Mouse (Mus musculus) layer of hippocampus, postnatal 25 days (tissue): ENCODE data around the gene Elovl7. TPM values are rescaled to one million over a fixed set of nuclear protein-coding genes. Genes with fewer than 3 reads are reported as not detected.

Experiments used
- DNase-seq, 2 experiments: peaks; one replicate each; pipeline ENCODE4 v3.0.0; 2022; ENCODE audit warnings: mixed read lengths in 2 of 2, low spot score in 1 of 2; ENCODE audit errors: extremely low spot score in 1 of 2
- total RNA-seq, 2 experiments: library from RNA; stranded (reverse); gene quantifications; 2 replicates each; pipeline ENCODE4 v1.2.3; 2021

The Elovl7 gene
- total RNA-seq, 2 experiments from 2014 or later: 10.4 to 12.0 TPM

DNA sequence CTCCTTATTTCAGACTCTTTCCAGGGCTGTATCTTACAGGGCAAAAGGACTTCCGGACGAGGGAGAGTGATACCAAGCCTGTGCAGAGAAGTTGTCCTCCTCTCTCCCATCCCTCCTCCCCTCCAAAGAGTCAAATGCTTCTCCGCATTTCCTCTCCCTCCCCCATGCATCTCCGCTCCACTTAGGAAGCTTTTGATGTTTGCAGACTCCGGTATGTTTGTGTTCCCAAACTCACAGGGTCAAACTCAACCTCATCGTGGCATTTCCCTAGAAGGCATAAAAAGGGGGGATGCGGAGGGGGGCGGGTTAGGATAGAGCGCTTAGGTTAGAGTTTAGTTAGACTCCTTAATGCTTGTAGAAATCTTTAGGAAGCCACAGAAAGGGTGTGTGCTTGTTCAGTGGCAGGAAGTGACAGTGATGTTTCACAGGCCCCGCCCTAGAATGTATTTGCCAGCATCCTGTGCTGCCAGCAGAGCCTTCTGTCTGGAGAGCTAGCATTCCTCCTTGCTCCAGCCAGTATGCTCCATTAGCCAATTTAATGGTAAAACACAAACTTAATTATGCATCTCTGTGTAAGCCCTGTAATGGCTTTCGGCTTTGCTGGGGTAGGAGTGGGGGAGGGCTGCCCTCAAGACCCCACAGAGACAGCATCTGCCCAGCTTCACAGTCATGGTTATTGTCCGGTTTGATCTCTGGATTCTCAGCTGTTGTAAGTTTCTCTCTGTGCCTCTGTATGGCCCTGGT, 83.3 kb downstream of the Elovl7 start:
- DNase-seq: no peak

DNA sequence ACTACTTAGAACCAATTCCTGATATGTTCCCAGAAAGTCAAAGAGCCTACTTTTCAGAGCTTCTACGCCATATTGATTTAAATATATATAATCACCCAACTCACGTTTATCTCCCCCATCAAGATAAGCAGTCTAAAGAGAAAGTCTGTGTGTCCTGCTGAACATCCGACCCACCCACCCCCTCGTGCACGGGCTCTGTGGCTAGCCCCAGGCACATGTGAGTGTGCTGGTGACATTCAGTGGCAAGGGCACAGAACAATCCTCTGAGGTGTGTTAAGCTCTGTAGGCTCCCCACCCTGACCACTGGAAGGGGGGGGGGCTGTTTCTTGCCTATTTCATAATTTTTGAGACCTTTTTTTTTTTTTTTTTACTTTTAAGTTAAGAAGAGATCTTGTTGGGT, 84.0 kb downstream of the Elovl7 start:
- DNase-seq: no peak

DNA sequence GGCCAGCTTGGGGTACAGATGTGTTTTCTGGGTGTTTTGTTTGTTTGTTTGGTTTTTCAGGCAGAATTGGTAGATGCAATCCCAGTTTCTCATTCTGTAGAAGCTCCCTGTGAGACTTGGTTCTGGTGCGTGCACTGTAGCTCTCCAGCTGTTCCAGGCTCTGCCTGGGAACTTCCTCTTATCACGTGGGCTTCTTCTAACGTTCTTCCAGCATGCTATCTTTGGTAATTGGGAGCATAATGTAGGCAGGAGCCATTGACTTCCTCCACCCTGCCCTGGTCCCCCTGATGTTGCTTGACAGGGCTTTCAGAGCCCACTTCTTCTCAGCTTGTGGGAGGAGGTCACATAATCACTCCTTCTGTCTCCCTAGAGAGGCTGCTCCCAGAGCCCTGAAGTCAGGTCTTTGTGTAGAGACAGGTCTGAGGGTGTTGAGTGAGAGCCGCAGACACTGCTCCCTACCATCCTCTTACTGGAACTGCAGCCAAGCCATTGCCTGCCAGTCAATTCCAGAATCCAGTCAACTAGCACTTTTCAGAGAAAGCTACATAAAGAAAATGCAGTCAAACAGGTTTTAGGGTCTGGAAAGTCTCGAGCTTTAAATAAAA, 86.2 kb downstream of the Elovl7 start:
- no peak for DNase-seq

DNA sequence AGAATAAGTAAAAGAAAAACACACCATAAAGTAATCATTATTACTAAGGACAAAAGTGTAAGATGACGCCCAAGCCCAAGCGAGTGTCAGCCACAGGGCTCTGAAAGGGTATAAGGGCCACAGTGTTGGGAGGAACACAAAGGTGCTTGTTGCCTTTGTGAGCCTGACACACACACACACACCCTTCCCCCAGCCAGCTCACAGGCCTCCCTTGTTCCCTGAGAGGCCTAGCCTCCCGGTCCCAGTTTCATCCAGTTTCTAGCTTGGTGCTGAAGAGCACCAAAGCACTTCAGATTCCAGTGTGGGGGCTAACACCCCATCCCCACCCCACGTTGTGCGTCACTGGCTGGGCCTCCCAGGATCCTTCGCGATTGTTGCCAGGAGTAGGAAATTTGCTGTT, 87.2 kb downstream of the Elovl7 start:
- DNase-seq: no peak

DNA sequence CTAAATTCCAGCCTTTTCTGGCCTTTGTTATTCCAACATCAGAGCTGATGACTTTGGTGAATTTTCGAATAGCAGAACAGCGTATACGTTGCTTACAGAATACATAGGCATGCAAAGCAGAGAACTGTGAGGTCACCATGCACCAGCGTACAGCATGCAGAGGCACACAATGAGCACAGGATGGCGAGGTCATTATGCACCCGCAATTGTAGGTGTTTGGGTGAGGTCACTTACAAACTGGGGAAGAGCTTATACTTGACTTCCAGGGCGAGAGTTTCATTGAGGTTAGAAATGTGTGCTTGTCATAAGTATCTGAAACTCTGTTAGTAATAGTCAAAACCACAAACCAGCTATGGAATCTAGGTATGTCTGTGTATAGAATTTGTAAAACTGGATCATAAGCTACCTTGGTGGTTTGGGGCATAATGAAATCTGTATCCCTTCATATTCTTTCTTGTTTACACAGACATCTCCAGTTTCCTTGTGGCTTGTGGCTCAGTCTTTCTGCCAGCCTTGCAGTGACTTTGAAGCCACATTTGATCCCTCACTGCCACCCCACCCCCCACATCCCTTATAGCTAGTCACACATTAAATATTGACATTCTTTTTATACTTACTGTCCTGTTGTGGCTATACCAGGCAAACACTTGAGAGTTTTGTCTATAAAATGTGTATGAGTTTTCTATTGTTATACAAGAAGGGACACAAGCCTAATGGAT, 88.9 kb downstream of the Elovl7 start:
- no peak for DNase-seq

DNA sequence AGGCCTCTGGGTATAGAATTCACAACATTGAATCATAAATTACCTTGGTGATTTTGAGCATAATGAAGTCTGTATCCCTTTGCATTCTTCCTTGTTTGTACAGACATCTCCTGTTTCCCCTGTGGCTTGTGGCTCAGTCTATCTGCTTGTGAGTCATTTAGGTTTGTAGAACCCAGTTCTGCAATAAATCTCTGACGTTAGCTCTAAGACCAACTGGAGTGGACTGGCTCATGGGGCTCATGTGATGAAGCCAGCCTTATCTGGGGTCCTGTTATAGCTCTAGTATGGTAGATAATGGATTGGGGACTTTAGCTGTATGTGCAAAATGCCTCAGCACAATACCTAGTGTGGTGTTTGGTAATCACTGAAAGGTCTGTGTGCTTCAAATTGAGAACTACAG, 89.6 kb downstream of the Elovl7 start:
- DNase-seq: no peak

DNA sequence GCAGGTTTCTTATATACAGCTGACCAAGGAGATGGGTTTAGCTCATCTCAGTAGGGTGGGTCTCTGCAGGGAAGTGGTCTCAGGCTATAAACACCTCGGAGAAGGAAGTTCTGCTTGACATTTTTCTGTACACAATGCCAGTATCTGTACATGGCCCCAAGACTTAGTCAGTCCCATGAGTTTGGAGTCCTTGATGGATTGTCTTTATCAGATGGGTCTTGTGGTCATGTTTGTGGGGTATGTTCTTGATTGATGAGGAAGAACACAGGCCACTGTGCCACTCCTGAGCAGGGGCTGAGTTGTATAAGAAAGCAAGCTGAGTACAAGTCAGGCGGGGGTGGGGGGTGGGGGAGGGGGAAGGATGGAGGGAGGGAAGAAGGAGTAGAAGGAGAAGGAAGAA, 90.5 kb downstream of the Elovl7 start:
- no peak for DNase-seq

DNA sequence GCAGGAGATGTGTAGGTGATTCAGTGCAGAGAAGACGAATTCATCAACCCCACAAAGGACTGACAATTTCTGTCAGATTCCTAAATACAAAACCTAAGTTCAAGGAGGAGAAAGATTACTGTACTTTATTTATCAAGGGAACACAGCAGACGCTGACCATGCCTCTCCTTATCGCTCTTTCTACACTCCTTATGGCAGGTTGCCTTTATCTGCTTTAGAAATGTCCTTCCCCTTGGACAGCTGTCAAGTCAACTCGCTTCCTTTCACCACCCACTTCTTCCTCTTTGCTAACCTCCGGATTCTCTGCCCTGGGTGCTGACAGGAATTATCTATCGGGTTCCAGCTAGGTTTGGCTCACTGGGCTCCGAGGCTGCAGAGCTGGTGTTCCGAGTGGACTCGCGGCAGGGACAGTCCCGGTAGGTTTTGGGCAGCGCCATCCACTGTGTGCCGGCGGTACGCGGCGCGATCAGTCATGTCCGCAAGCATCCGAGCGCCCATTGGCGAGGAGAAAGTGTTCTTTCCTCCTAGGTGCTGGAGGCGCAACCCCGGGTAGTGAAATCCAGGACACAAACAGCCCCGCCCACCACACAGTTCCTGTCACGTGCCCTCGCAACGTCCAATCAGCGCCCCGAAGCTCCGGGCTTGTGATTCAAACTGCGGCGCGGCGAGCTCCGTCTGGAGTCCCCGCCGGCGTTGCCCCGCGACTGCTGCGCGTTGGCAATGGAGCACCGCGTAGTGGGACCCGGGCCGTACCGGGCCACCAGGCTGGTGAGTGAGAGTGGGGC, 101.7 kb downstream of the Elovl7 start, which contains the start of gene Depdc1b:
Gene Depdc1b (plus strand): TSS at position 631 of the 785 bp plus-strand sequence.
- peak; percentile 72 to 87 for DNase-seq

DNA sequence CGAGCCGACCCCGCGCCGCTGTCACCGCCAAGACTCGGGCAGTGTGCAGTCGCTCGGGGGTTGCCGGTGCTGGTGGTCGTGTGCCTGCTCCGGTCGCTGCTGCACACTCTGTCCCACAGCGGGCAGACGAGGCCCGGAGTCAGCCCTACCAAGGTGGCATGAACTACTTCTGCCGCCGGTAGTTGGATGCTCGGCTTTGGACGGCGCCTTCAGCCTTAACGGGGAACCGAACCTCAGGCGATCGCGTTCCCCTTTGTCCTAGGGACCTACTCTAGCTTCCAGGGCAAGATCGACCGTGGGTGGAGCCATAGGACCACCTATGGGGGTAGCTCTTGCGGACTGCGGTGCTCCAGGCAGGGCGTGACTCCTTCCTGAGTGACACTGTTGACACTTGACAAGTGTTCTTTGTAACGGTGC, 102.3 kb downstream of the Elovl7 start:
- DNase-seq: no peak

DNA sequence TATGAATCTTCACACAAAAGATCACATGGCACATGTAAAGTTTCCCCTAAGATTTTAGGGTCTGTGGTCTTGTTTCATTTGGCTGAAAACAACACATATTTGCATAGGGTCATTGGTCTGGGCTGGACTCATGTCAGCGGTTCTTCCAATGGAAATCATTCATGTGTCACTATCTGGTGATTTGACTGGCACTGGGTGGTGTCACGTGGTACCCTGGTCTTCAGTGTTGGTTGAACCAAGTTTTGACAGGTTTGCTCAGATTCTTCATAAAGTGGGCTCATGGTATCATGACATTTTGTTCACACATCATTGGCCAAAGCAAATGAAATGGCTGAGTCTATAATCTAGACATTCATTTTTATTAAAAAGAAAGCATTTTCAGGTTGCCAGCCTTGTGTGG, 103.2 kb downstream of the Elovl7 start:
- DNase-seq: no peak

DNA sequence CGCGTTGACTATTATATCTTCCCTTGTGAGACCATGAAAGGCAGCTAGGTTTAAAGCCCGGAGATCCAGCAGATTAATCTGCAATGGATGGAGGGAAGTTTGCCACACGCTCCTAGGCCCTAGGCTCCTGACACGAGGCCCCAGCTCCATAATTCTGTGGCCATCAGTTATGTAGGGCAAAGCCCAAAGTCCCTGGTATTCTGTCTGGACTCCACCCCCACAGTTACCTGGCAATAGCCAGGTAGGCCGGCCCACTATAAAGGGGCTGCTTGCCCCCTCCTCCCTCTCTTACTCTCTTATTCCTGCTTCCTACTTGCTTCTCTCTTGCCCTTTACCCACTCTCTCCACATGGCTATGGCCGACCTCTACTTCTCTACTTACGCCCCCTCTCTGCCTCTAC, 104.8 kb downstream of the Elovl7 start:
- DNase-seq: no peak

DNA sequence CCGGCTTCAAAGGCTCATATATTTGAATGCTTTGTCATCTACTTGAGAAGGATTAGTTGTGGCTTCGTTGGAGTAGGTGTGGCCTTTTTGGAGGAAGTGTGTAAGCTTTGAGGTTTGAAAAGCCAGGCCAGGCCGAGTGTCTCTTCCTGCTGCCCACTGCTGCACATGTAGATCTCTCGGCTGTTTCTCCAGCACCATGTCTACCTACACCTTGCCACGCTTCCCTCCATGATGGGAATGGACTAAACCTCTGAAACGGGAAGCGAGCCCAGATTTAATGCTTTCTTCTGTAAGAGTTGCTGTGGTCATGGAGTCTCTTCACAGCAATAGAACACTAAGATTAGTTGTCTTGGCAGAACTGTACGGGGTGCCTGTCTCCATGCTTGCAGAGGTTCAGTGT, 106.0 kb downstream of the Elovl7 start:
- no peak for DNase-seq

DNA sequence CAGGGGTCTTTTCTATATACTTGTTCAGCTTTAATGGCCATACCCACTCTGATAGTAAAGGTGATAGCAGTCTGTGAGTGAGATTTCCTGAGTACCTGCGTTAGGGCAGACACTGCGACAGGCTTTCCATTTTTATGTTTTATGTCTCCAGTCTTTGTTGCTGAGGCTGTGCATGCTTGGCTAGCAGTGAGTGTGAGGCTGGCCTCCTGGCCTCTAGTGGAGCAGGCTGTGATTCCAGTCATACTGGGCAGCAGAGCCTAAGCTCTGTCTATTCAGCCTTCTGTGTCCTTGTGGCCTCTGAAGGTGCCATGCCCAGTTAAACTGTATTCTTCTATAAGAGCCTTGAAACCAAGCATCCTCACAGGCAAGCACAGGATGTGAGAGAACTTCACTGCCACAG, 108.3 kb downstream of the Elovl7 start:
- no peak for DNase-seq

DNA sequence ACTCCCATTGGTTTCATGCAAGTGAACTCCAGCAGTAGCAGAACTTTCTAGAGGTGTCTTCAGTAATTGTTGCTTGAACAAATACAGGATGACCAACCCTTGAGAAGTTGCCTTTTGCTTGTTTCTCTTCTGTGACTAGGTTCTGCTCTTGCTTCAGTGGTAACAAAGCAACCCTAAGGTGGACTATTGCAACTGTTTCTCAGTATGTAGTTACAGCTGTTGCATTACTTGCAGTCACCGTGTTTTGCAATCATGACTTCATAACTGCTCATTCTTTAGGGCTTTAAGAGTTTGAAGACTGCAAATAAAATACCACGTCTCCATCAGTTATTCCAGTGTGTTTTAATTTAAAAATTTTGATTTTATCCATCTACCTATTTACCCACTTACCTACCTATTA, 109.1 kb downstream of the Elovl7 start:
- no peak for DNase-seq

DNA sequence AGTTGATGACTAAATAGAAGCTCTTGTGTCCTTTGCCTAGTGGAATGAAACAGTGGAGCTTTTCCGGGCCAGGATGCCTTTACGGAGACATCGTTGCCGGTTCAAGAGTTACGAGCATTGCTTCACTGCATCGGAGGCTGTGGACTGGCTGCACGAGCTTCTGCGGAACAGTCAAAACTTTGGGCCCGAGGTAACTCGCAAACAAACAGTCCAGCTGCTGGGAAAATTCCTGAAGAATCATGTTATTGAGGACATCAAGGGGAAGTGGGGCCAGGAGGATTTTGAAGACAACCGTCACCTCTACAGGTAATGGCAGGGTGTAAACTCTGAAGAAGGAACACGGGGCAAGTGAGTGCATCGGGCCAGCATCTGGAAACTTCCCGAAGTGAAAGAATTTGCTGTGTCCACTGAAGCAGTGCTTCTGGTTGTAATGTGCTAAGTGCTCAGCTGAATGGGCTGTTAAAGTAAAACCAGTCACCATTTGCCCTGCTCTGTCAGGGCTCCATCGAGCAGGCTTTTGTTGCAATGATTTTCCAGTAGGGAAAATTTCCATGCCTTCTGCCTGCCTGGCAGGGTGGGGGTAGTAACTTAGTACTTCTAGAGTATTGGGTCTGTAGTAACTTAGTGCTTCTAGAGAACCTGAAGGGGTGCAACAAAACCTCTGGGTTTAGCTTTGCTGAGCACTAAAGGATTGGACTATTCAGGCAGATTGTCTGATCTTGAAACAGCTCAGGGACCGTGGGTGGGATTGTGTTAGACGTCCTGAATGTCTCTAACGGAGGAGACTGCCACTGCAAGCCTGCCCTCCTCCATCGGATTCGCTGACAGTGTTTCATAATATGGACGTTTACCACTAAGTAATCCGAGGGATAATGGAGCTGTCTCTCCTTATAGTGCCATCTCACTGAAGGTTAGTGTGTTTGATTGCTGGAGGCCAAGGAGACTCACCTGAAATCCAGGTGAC, 109.9 kb downstream of the Elovl7 start:
- no peak for DNase-seq

DNA sequence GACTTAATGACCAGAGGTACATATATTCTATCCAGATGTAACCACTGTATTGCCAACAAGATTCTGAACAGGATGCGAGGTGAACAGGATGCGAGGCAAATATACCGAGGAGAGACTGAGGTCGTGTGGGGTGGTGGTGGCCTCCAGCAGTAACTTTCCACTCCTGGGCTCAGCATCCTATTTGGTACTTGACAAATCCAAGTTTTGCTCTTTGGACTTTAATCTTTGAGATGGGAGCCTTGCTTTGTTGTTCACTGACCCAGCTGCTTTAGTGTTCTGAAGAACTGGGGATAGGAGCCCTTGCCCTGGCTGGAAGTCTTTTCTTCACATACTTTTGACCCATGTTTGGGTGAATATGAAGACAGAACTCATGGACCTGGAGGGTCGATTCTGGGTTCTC, 111.7 kb downstream of the Elovl7 start:
- no peak for DNase-seq

DNA sequence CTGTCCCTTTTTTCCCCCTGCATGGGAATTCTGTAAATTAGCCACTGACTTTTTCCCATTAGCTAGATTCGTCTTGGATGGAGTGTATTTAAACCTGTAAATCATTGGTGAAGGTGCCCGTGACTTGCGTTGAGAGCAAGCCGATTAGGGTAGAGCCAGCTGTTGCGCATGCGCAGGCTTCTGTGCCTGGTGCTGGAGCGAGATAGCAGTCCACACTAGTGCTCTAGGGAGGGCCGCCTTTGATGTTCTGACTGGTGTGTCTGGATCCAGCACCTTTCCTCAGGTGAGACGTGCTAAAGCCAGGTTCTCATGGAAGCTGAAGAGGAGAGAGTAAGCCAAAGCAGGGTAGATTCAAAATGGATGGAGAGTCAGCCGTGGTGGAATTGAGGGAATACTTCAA, 112.1 kb downstream of the Elovl7 start:
- DNase-seq: no peak

DNA sequence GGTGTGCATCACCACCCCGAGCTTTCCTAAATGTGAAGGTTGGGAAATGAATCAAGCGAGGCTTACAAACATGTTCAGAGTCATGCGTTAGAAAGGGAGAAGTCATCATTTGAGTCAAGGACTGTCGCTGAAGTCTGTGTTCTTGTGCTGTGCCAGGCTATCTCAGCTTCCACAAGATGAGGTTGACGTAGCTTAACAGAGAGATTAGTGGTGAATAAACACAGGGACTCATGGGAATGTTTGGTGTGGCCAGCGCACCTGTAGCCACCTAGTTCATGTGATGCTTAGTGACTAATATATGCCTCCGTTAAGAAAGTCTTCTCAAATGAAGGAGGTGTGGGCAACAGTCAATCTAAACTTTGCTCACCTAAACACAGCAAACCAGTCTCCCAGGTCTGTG, 112.8 kb downstream of the Elovl7 start:
- no peak for DNase-seq

DNA sequence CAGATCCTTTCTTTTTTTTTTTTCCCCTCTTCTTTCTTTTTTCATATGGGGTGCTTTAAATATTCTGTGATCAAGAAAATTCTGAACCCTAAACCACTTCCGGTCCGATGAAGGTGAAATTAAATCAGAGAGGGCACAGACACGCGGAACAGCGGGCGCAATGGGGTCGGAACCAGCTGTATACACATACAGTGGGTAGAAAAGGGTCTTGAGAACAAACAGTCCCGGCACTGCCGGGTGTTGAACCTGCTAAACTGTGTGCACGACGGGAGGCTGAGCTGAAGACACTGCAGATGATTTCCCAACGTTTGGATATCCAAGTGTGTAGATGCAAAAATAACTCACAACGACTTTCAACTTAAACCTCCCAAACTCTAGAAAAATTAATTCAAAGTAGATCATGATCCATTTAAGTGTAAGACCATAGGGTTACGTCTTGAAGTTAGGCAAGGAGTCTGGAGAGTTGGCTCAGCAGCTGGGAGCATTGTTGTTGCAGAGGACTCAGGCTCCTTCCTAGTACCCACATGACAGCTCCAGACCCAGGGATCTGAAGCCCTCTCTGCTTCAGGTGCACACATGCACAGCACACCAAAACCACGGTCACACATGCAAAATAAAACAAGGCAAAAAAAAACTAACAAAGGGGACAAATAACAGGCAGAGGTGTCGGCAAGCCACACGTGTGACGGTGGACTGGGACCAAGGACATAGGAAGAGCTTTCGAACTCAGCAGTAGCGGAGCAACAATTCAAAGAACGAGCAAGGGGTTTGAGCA, 114.4 kb downstream of the Elovl7 start:
- no peak for DNase-seq
